Mouse (Mus musculus): ENCODE measurements at regions not wholly inside any gene's neighbourhood (a gene's known extent, or its start where the extent isn't known, plus 50 kb on each side); places are given as distances from the start of the nearest gene placed in this dataset.

DNA sequence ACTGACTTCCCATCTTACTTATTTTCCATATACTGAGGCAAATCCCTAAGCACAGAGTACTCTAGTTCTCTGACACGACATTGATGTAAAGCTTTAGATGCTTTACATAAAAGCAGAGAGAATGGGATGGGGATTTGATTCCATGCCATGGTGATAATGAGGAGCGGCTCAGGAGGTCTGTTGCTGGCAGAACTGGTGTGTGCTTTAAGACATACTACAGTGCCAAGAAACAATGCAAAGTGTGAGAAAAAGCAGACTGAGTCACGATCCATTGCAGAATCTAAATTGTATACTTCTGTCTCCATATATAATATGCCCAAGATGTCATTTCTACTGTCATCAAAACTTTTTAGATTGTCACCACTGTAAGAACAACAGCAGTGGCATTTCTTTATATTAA, 155.5 kb upstream of the Prkd1 start:
- Histone ChIP-seq H3K4me3 (ENCODE audit: low read depth, low read length) (no peak overlapping the region), H3K9me3 (ENCODE audit: control insufficient read depth, low read length) (no peaks in the 10 kb centered on the region), H3K27ac (ENCODE audit: low read depth, low read length) (no peak overlapping the region), H3K4me2 (no peak overlapping the region), H3K36me3 (ENCODE audit: control insufficient read depth, insufficient read depth, low read length) (no peaks in the 10 kb centered on the region), H3K9ac (ENCODE audit: low read length) (no peak overlapping the region), H3K27me3 (ENCODE audit: control insufficient read depth, insufficient read depth, low read length) (no peaks in the 10 kb centered on the region), H3K4me1 (ENCODE audit: control insufficient read depth, insufficient read depth, low read length) (no peaks in the 10 kb centered on the region)
- no peak for ATAC-seq (ENCODE audit: low FRiP score)
- 73% methylated on average over 3 of the region's 3 CpGs for WGBS
- DNase-seq (ENCODE audit: low spot score, missing footprints) = no peak

DNA sequence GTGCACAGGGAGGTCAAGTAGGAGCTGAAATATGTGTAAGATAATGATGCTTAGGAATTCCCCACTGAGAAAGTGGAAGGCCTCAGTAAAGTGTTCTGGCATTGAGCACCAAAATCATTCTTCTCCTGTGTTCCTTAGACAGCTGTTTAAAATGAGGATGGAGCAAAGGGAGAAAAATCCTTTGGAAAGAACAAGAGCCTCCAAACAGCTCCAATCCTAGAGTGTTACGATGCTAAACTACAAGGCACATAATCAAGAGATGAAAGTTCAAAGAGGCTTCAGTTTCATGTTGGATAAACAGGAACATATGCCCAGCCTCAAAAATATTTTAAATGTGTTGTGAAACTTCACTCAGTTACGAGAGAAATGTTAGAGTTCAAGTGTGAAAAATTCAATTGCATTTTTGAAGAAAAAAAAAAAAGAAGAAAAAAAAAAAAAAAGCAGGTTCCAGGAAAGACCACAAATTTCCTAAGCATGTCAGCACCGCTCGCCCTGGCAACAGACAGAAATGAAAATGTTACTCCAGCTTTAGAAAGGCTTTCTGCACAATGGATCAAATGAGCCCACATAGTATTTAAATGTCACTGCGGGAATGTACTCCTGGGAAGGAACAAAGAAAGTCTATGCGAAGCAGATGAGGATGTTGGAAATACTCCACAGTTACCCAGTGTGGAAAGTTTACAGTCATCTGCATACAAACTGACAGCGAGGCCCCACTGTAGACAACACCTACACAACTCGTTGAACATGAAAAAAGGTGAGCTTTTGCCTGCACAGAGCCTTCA, 116.5 kb upstream of the Prkd1 start:
- H3K4me2 ChIP-seq = no peak overlapping the region
- WGBS = 68% methylated on average over 8 of the region's 8 CpGs
- H3K36me3 ChIP-seq (ENCODE audit: control insufficient read depth, insufficient read depth, low read length) = no peaks in the 10 kb centered on the region
- ATAC-seq (ENCODE audit: low FRiP score) (no peak), DNase-seq (ENCODE audit: low spot score, missing footprints) (no peak)
- peaks cover 3% of the 10 kb centered on the region; the same call in 1 of the 2 replicates for H3K4me1 ChIP-seq (ENCODE audit: control insufficient read depth, insufficient read depth, low read length)
- no peak overlapping the region for H3K4me3 ChIP-seq (ENCODE audit: low read depth, low read length)
- no peak overlapping the region for H3K9ac ChIP-seq (ENCODE audit: low read length)
- H3K27me3 ChIP-seq (ENCODE audit: control insufficient read depth, insufficient read depth, low read length) = no peaks in the 10 kb centered on the region
- no peaks in the 10 kb centered on the region for H3K9me3 ChIP-seq (ENCODE audit: control insufficient read depth, low read length)
- no peak overlapping the region for H3K27ac ChIP-seq (ENCODE audit: low read depth, low read length)

DNA sequence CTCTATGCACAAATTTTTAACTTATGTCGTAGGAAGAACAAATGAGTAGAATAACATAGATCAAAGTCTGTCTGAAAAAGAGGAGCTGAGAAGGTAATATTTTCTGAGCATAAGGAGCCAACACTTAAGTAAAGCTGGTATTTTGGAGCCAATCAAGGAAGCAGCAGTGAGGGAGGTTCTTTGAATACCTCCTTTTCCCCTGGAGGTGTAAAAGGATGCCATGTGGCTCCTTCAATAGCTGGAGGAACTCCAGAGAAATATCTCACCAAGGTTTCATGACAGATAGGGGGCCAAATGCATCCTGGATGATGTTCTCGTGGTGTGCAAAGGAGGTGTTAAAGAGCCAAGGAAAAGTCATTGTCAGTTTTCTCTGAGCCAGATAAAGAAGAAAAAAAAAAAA, 115.6 kb upstream of the Prkd1 start:
- 80% methylated on average over 2 of the region's 2 CpGs for WGBS
- H3K9ac ChIP-seq (ENCODE audit: low read length) = no peak overlapping the region
- no peaks in the 10 kb centered on the region for H3K4me1 ChIP-seq (ENCODE audit: control insufficient read depth, insufficient read depth, low read length)
- ATAC-seq (ENCODE audit: low FRiP score) (no peak), DNase-seq (ENCODE audit: low spot score, missing footprints) (no peak)
- no peaks in the 10 kb centered on the region for H3K9me3 ChIP-seq (ENCODE audit: control insufficient read depth, low read length)
- no peaks in the 10 kb centered on the region for H3K27me3 ChIP-seq (ENCODE audit: control insufficient read depth, insufficient read depth, low read length)
- no peak overlapping the region for H3K27ac ChIP-seq (ENCODE audit: low read depth, low read length)
- H3K4me2 ChIP-seq = no peak overlapping the region
- H3K36me3 ChIP-seq (ENCODE audit: control insufficient read depth, insufficient read depth, low read length) = no peaks in the 10 kb centered on the region
- no peak overlapping the region for H3K4me3 ChIP-seq (ENCODE audit: low read depth, low read length)

DNA sequence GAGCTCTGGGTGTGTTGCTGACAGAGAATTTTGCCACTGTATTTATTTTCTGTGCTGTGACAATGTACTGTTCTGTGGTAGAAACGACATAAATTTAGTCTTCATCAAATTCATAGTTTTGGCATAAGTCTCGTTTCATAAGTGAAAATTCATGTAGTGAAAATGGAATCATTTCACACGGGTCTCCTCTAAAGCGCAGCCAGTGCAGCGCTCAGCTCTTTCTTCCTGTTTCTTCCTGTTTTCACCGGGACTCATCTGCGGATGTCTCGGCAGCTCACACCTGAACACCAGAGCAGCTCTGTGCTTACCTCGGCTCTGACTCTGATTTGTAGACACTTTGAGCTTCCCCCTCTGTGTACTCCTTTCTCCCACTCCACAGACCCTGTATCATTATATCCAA, 85.2 kb upstream of the Prkd1 start:
- Histone ChIP-seq H3K4me3 (ENCODE audit: low read depth, low read length) (no peak overlapping the region), H3K9me3 (ENCODE audit: control insufficient read depth, low read length) (no peaks in the 10 kb centered on the region), H3K4me2 (no peak overlapping the region), H3K4me1 (ENCODE audit: control insufficient read depth, insufficient read depth, low read length) (no peaks in the 10 kb centered on the region), H3K27me3 (ENCODE audit: control insufficient read depth, insufficient read depth, low read length) (no peaks in the 10 kb centered on the region), H3K27ac (ENCODE audit: low read depth, low read length) (no peak overlapping the region), H3K36me3 (ENCODE audit: control insufficient read depth, insufficient read depth, low read length) (no peaks in the 10 kb centered on the region), H3K9ac (ENCODE audit: low read length) (no peak overlapping the region)
- ATAC-seq (ENCODE audit: low FRiP score) (no peak), DNase-seq (ENCODE audit: low spot score, missing footprints) (no peak)
- WGBS = 84% methylated on average over 9 of the region's 9 CpGs

DNA sequence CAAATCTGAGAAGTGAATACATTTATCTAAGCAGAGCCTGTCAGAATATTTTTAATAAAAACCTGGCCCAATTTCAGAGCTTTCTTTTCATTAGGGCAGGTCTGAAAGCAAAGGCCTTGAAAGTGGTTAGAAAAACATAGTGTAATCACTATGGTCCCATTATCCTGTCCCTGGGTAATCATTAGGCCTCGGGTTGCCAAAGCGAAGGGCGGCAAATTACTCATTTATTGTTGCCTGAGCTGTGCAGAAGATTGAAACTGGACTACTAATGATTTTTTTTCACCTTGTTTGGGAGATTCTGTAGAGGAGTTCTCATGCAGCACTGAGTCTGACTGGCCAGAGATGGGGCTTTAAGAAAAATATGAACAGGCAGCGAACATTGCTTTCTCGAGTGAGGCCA, 63.7 kb upstream of the Prkd1 start:
- Histone ChIP-seq H3K27me3 (ENCODE audit: control insufficient read depth, insufficient read depth, low read length) (no peaks in the 10 kb centered on the region), H3K4me2 (no peak overlapping the region), H3K9ac (ENCODE audit: low read length) (no peak overlapping the region), H3K9me3 (ENCODE audit: control insufficient read depth, low read length) (no peaks in the 10 kb centered on the region), H3K4me1 (ENCODE audit: control insufficient read depth, insufficient read depth, low read length) (no peaks in the 10 kb centered on the region), H3K4me3 (ENCODE audit: low read depth, low read length) (no peak overlapping the region), H3K36me3 (ENCODE audit: control insufficient read depth, insufficient read depth, low read length) (no peaks in the 10 kb centered on the region), H3K27ac (ENCODE audit: low read depth, low read length) (no peak overlapping the region)
- DNase-seq (ENCODE audit: low spot score, missing footprints) (no peak), ATAC-seq (ENCODE audit: low FRiP score) (no peak)
- 78% methylated on average over 5 of the region's 5 CpGs for WGBS

DNA sequence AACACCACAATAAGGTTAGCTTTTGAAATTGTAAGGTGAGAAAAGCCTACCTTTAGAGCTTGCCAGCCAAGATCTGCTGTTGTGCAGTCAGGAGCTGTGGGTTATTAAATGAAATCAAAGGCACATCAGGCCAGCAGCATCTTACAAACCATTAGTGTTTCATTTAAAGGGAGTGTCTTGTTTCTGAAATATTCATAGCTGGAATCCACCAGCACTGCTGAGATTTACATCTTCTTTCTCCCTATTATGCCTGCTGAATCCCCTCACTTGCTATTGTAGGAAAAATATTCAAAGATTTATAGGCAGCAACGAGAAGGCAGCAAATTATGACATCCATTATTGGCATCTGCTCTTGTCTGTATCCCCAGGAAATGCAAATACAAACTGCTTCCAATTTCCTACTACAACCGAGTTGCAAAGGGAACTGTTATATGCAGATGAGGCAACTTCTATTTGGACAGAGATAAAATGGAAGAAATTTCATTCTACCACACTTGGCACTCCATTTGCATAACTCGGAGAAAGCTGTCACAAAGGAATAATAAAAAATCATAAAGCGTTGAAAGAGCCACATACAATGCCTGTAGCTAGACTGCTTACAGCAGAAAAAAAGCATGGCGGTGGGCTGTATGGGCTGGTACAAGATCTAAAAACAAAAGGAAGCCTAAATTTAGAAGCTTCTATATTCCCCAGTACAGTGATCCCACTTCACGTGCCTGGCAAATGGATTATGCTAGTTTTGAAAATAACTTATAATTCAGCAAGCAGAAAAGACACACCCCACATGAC, 60.3 kb upstream of the Prkd1 start:
- Histone ChIP-seq H3K36me3 (ENCODE audit: control insufficient read depth, insufficient read depth, low read length) (no peaks in the 10 kb centered on the region), H3K4me1 (ENCODE audit: control insufficient read depth, insufficient read depth, low read length) (no peaks in the 10 kb centered on the region), H3K27me3 (ENCODE audit: control insufficient read depth, insufficient read depth, low read length) (no peaks in the 10 kb centered on the region), H3K9ac (ENCODE audit: low read length) (no peak overlapping the region), H3K27ac (ENCODE audit: low read depth, low read length) (no peak overlapping the region), H3K9me3 (ENCODE audit: control insufficient read depth, low read length) (no peaks in the 10 kb centered on the region), H3K4me2 (no peak overlapping the region), H3K4me3 (ENCODE audit: low read depth, low read length) (no peak overlapping the region)
- ATAC-seq (ENCODE audit: low FRiP score) = no peak
- DNase-seq (ENCODE audit: low spot score, missing footprints) = no peak
- WGBS = 85% methylated on average over 6 of the region's 6 CpGs

DNA sequence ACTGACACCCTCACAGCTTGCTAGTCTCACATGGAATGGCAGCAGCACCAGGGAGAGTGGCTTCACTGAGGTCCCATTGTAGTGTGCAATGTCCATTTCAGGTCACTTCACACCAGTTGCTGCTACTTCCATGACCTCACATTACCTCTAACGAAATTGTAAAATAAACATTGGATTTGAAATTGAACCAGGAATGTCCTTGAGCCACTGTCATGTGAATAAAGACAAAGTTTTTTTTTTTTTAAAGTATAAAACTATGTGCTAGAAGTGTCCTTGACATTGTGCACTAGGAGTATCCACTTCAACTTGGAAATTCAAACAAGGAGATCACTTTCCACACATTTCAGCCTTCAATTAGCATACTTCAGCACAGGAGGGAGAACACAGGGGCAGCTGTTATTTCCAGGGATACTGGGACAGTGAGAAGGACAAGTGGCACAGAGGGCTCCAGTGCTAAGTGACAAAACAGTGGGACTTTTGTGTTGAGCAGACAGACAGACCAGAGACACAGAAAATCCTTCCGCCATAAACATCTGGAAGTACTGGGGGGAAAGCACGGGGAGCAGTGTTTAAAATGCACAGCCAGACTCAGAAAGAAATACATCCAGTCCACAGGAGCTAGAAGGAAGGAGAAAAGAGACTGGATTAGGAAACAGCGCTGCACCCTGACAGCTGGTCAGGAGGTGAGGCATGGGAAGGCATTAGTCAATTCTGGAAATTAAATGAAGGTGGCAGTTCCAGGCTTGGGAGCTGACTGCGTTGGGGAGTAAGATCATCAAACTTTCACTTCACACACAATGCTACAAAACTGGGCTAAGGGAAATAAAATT, 49.9 kb upstream of the Prkd1 start:
- no peaks in the 10 kb centered on the region for H3K9me3 ChIP-seq (ENCODE audit: control insufficient read depth, low read length)
- 64% methylated on average over 5 of the region's 5 CpGs for WGBS
- H3K36me3 ChIP-seq (ENCODE audit: control insufficient read depth, insufficient read depth, low read length) = no peaks in the 10 kb centered on the region
- no peak for DNase-seq (ENCODE audit: low spot score, missing footprints)
- no peaks in the 10 kb centered on the region for H3K4me1 ChIP-seq (ENCODE audit: control insufficient read depth, insufficient read depth, low read length)
- no peak overlapping the region for H3K9ac ChIP-seq (ENCODE audit: low read length)
- H3K4me2 ChIP-seq = no peak overlapping the region
- H3K27me3 ChIP-seq (ENCODE audit: control insufficient read depth, insufficient read depth, low read length) = no peaks in the 10 kb centered on the region
- no peak overlapping the region for H3K4me3 ChIP-seq (ENCODE audit: low read depth, low read length)
- 0 out of 2 replicates have a peak, but pooled peaks have one; percentile 50 for ATAC-seq (ENCODE audit: low FRiP score)
- H3K27ac ChIP-seq (ENCODE audit: low read depth, low read length) = no peak overlapping the region

Data from midbrain, embryonic 11.5 days (tissue).